Mouse (Mus musculus) MEL (cell line): ENCODE data around the gene Krtcap3.

Experiments
- BHLHE40 ChIP-seq: IDR thresholded peaks from 2 replicates; pipeline ENCODE4 v1.6.1; 2012; ENCODE audit warnings: low read depth, mild to moderate bottlenecking, inconsistent platforms, low read length, improper control_type of control experiment, borderline replicate concordance
- CTCF ChIP-seq, 3 experiments: IDR thresholded peaks in 2 of 3; conservative IDR thresholded peaks in 1 of 3; 2 replicates each; pipeline ENCODE4 v1.5.1; 2011 to 2012; ENCODE audit warnings: low read length in 3 of 3, low read depth in 2 of 3, mild to moderate bottlenecking in 2 of 3, improper control_type of control experiment in 1 of 3, inconsistent platforms in 1 of 3, mixed read lengths in 1 of 3, moderate library complexity in 1 of 3; ENCODE audit not compliant: control insufficient read depth in 1 of 3, insufficient read depth in 1 of 3, poor library complexity in 1 of 3, severe bottlenecking in 1 of 3
- ELF1 ChIP-seq: IDR thresholded peaks from 2 replicates; pipeline ENCODE4 v1.6.1; 2014; ENCODE audit warnings: low read depth, mild to moderate bottlenecking, inconsistent platforms, low read length, improper control_type of control experiment, moderate library complexity
- EP300 ChIP-seq, 2 experiments: IDR thresholded peaks; 2 replicates each; pipeline ENCODE4 v1.6.1; 2011; ENCODE audit warnings: improper control_type of control experiment in 2 of 2, low read length in 2 of 2, low read depth in 1 of 2, mild to moderate bottlenecking in 1 of 2
- GABPA ChIP-seq: IDR thresholded peaks from 2 replicates; pipeline ENCODE4 v1.6.1; 2012; ENCODE audit warnings: low read depth, mild to moderate bottlenecking, inconsistent platforms, low read length, improper control_type of control experiment, moderate library complexity
- MYC ChIP-seq: IDR thresholded peaks from 2 replicates; pipeline ENCODE4 v1.6.1; 2011; ENCODE audit warnings: low read depth, mild to moderate bottlenecking, low read length, improper control_type of control experiment, moderate library complexity
- USF1 ChIP-seq: IDR thresholded peaks from 2 replicates; pipeline ENCODE4 v1.6.1; 2014; ENCODE audit warnings: low read depth, mild to moderate bottlenecking, inconsistent platforms, low read length, improper control_type of control experiment, moderate library complexity
- USF2 ChIP-seq, 2 experiments: IDR thresholded peaks; 2 replicates each; pipeline ENCODE4 v1.6.1; 2011 to 2012; ENCODE audit warnings: improper control_type of control experiment in 2 of 2, low read length in 2 of 2, borderline replicate concordance in 1 of 2, inconsistent platforms in 1 of 2, low read depth in 1 of 2, mild to moderate bottlenecking in 1 of 2; ENCODE audit not compliant: insufficient read depth in 1 of 2
- ZNF384 ChIP-seq: IDR thresholded peaks from 2 replicates; pipeline ENCODE4 v1.6.1; 2012; ENCODE audit warnings: low read depth, mild to moderate bottlenecking, inconsistent platforms, low read length, improper control_type of control experiment

GRCm38 (mm10) chr5:31203866-31204265, 47.6 kb upstream of the Krtcap3 start:
- TF ChIP-seq CTCF (IDR thresholded peaks at IDR 0.05 in 2 of 3, conservative IDR thresholded peaks at IDR 0.05 in 1 of 3; ENCODE audit: control insufficient read depth in 1 of 3, insufficient read depth in 1 of 3, low read depth in 2 of 3, low read length in 3 of 3, poor library complexity in 1 of 3, severe bottlenecking in 1 of 3) (no peak), MYC (no peak), EP300 (IDR thresholded peaks at IDR 0.05; ENCODE audit: low read depth in 1 of 2, low read length in 2 of 2) (no peak), USF1 (no peak), ZNF384 (no peak), GABPA (no peak), USF2 (IDR thresholded peaks at IDR 0.05; ENCODE audit: borderline replicate concordance in 1 of 2, insufficient read depth in 1 of 2, low read depth in 1 of 2, low read length in 2 of 2) (no peak), BHLHE40 (no peak), ELF1 (no peak)
